11 mouse cellular contexts compared by ENCODE assay signal in the genomic region with DNA sequence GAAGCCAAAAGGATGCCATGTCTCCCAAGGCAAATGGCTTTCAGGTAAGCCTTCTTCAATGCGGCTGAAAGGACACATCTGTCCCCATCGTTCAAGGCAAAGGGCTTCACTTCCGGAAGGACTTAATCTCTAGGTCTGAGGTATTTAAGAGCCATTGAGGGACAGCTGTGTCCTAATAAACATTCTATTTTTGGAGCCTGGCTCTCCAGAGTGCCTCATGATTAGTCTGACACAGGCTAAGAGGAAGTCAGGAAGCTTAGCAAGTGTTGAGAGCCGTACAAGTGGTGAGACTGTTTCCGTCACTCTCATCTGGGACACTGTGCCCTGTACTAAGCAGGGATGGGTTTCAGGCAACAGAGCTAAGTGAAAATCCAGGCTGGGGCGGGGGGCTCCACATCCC. TPM values are rescaled to one million over a fixed set of nuclear protein-coding genes. Genes with fewer than 3 reads are reported as not detected.
DNase-seq lines count a peak whose midpoint lies in the region; ATAC-seq and TF ChIP-seq lines count a peak whose summit lies in the region.
"Had no signal": no experiment of that assay in that cellular context is flagged by ENCODE, and none has a peak within 500 bp of the region (broad histone marks: within the 10 kb centered on the region; RNA-seq: fewer than 3 reads in every experiment).

No protein-coding gene starts in this region.

- H3K4me1 ChIP-seq in midbrain, postnatal 0 days (ENCODE audit: insufficient read depth, low read length): no peaks in the 10 kb centered on the region

- peak; percentile 16 for DNase-seq in gastrocnemius, adult 8-10 months (ENCODE audit: low spot score in 2 of 2)
- no peak for DNase-seq in gastrocnemius, postnatal 10 days
- DNase-seq in heart, postnatal 14 days: peak; percentile 24 to 32
- peak; percentile 66 for DNase-seq in lung, postnatal 36 days
- DNase-seq in thymus, adult 18-20 months: no peak
- no peak for DNase-seq in midbrain, postnatal 0 days (ENCODE audit: low spot score)
- no peak for DNase-seq in urinary bladder, postnatal 36 days (ENCODE audit: low spot score in 2 of 2)
- DNase-seq: adrenal gland, adult 2 months; cerebellum, adult 2 months had no signal

- H3K27me3 ChIP-seq in midbrain, postnatal 0 days (ENCODE audit: insufficient read depth, low read length): no peaks in the 10 kb centered on the region; the same call in 1 of the 2 replicates

- 84% methylated on average over 6 of the region's 6 CpGs for WGBS in midbrain, postnatal 0 days

- H3K9me3 ChIP-seq in midbrain, postnatal 0 days (ENCODE audit: low read length): no peaks in the 10 kb centered on the region

- H3K4me2 ChIP-seq in midbrain, postnatal 0 days (ENCODE audit: low read depth, low read length, poor library complexity, severe bottlenecking): no peak overlapping the region

- H3K27ac ChIP-seq in midbrain, postnatal 0 days (ENCODE audit: low read depth, low read length): no peak overlapping the region
- H3K27ac ChIP-seq: liver, embryonic 14.5 days had no signal

- H3K9ac ChIP-seq in midbrain, postnatal 0 days (replicated peaks; ENCODE audit: low read length, poor library complexity, severe bottlenecking): no peak overlapping the region
- H3K9ac ChIP-seq: liver, embryonic 14.5 days had no signal

- intact Hi-C loops in heart, postnatal 14 days (cut with DNase I): no loop called here

- no peaks in the 10 kb centered on the region for H3K36me3 ChIP-seq in midbrain, postnatal 0 days (ENCODE audit: insufficient read depth, low read length)

- no peak overlapping the region for H3K4me3 ChIP-seq in midbrain, postnatal 0 days (ENCODE audit: low read depth, low read length)

- ATAC-seq in granulocyte monocyte progenitor cell, adult 5-6 weeks (replicated peaks; ENCODE audit: poor library complexity, severe bottlenecking): peak; percentile 78
- no peak for ATAC-seq in midbrain, postnatal 0 days (ENCODE audit: low FRiP score)

- no peak for TF ChIP-seq CTCF in midbrain, postnatal 0 days (IDR thresholded peaks at IDR 0.05)

RNA-seq across cellular contexts. Expression of gene Akap11, which starts 12.2 kb away (rescaled TPM):
- total RNA-seq in gastrocnemius, adult 8-10 months (2022): 10 to 100 TPM; 19.6 to 29.4 (median 23.0) TPM
- 10 to 100 TPM; 30.2 to 36.8 TPM for total RNA-seq in gastrocnemius, postnatal 10 days (2021)
- total RNA-seq in granulocyte monocyte progenitor cell, adult 5-6 weeks (2014; fragmentation: Nextera tagmentation): 28.1 and 31.9 TPM in 2 replicates
- total RNA-seq in granulocyte monocyte progenitor cell, adult 5-6 weeks (2017): 35.1 and 38.3 TPM in 2 replicates
- total RNA-seq in heart, postnatal 14 days (2021): 10 to 100 TPM; 29.9 to 31.8 TPM
- 83.0 and 115 TPM in 2 replicates for total RNA-seq in midbrain, postnatal 0 days (2014; rRNA removed)
- 27.4 and 33.5 TPM in 2 replicates for polyA plus RNA-seq in midbrain, postnatal 0 days (2015; fragmentation: Nextera tagmentation; extraction: Ambion mirVana)

Comparison
In these comparisons a context has a peak if more than half of its experiments do, and no peak if none do; other contexts are left out.
1. DNase-seq: peak in gastrocnemius, adult 8-10 months (2 of 2), heart, postnatal 14 days (2 of 2) and lung, postnatal 36 days (single experiment); none in gastrocnemius, postnatal 10 days (single experiment), thymus, adult 18-20 months (0 of 2), midbrain, postnatal 0 days (single experiment) and urinary bladder, postnatal 36 days (0 of 2).